Mouse (Mus musculus): ENCODE data around the gene Cep290. TPM values are rescaled to one million over a fixed set of nuclear protein-coding genes. Genes with fewer than 3 reads are reported as not detected.
"Not testable (repeated sequence)": the region's sequence is repeated elsewhere in the genome, so short reads cannot be mapped to it uniquely, and the experiment has no call there.

Cep290 gene
- total RNA-seq (2021): 7.5 and 9.2 TPM in 2 replicates
- long read RNA-seq, experiment 1: 0 reads
- long read RNA-seq, experiment 2, partial matches to known transcripts: 1 of 3 reads
- long read RNA-seq, experiment 2, other reads (novel, unspliced or antisense): 2 of 3 reads

GRCm38 (mm10) chr10:100487097-100487978 lies at the start of gene Cep290, which contains the start of gene Tmtc3:
Cep290 (plus strand) TSS chr10:100487558.
Tmtc3 (minus strand) TSS chr10:100487350.
- DNase-seq: peak; percentile 96

- no peak for DNase-seq
These were observed 38.0 kb upstream of the Cep290 start for GRCm38 (mm10) chr10:100449394-100449793.

- no peak for DNase-seq
These were observed 26.8 kb upstream of the Cep290 start for GRCm38 (mm10) chr10:100460515-100460914.

GRCm38 (mm10) chr10:100475040-100475439 lies 12.3 kb upstream of the Cep290 start:
- DNase-seq: no peak

GRCm38 (mm10) chr10:100479538-100479937 lies 7.8 kb upstream of the Cep290 start:
- no peak for DNase-seq

- DNase-seq: peak; percentile 32
These were observed 659 bp upstream of the Cep290 start for GRCm38 (mm10) chr10:100486701-100487096.

- peak; percentile 36 for DNase-seq
These were observed 4.6 kb downstream of the Cep290 start for GRCm38 (mm10) chr10:100491916-100492315.

- DNase-seq: no peak
These were observed 11.0 kb downstream of the Cep290 start for GRCm38 (mm10) chr10:100498309-100498708.

GRCm38 (mm10) chr10:100508170-100508569 lies 20.8 kb downstream of the Cep290 start:
- no peak for DNase-seq

- no peak for DNase-seq
These were observed 34.3 kb downstream of the Cep290 start for GRCm38 (mm10) chr10:100521617-100522016.

- DNase-seq: no peak
These were observed 35.0 kb downstream of the Cep290 start for GRCm38 (mm10) chr10:100522330-100522729.

- DNase-seq: no peak
These were observed 37.4 kb downstream of the Cep290 start for GRCm38 (mm10) chr10:100524499-100525390.

GRCm38 (mm10) chr10:100556566-100557175 lies 69.3 kb downstream of the Cep290 start:
- no peak for DNase-seq

- not testable (repeated sequence) for DNase-seq
These were observed 73.0 kb downstream of the Cep290 start for GRCm38 (mm10) chr10:100560194-100560883.

- DNase-seq: no peak
These were observed 76.8 kb downstream of the Cep290 start for GRCm38 (mm10) chr10:100564112-100564511.

GRCm38 (mm10) chr10:100571707-100572106 lies 84.3 kb downstream of the Cep290 start:
- DNase-seq: no peak

- no peak for DNase-seq
These were observed 87.3 kb downstream of the Cep290 start for GRCm38 (mm10) chr10:100574505-100575149.

GRCm38 (mm10) chr10:100575294-100575693 lies 87.9 kb downstream of the Cep290 start:
- DNase-seq: no peak

GRCm38 (mm10) chr10:100584178-100584577 lies 96.8 kb downstream of the Cep290 start:
- peak; percentile 22 for DNase-seq

GRCm38 (mm10) chr10:100588524-100588923 lies 101.2 kb downstream of the Cep290 start:
- no peak for DNase-seq

GRCm38 (mm10) chr10:100588932-100589388 lies 101.6 kb downstream of the Cep290 start:
- DNase-seq: peak; percentile 93
